In genomic region chr8:121108657-121109056, GRCm38 (mm10) we compare ENCODE assay signal across 7 mouse cellular contexts. TPM values are rescaled to one million over a fixed set of nuclear protein-coding genes. Genes with fewer than 3 reads are reported as not detected.
A peak's percentile ranks its signal among the peaks of the same experiment; 100 is the strongest.
DNase-seq lines count a peak whose midpoint lies in the region; ATAC-seq lines count a peak whose summit lies in the region.

No protein-coding gene starts in this region.

- peak overlapping the region; percentile 90 for H3K4me3 ChIP-seq in lung, embryonic 16.5 days (ENCODE audit: low read length)
- peak overlapping the region; percentile 72 for H3K4me3 ChIP-seq in forebrain, embryonic 11.5 days (ENCODE audit: low read depth, low read length)
- peak overlapping the region; percentile 94 for H3K4me3 ChIP-seq in limb, embryonic 13.5 days
- H3K4me3 ChIP-seq in stomach, embryonic 14.5 days (ENCODE audit: low read depth, low read length), result peak overlapping the region; percentile 90

- H3K4me2 ChIP-seq in lung, embryonic 16.5 days (ENCODE audit: low read depth, low read length), result peak overlapping the region; percentile 89
- H3K4me2 ChIP-seq in forebrain, embryonic 11.5 days (ENCODE audit: low read depth, low read length, severe bottlenecking), result peak overlapping the region; percentile 84
- H3K4me2 ChIP-seq in limb, embryonic 13.5 days (replicated peaks), result peak overlapping the region; percentile 79
- peak overlapping the region; percentile 88 for H3K4me2 ChIP-seq in stomach, embryonic 14.5 days (replicated peaks; ENCODE audit: low read depth, low read length)

- H3K27me3 ChIP-seq in lung, embryonic 16.5 days (ENCODE audit: control insufficient read depth, insufficient read depth, low read depth, low read length), result peaks cover 6% of the 10 kb centered on the region
- H3K27me3 ChIP-seq in forebrain, embryonic 11.5 days (ENCODE audit: control insufficient read depth, insufficient read depth, low read length), result peaks cover 3% of the 10 kb centered on the region
- H3K27me3 ChIP-seq in limb, embryonic 13.5 days, result peaks cover 17% of the 10 kb centered on the region
- H3K27me3 ChIP-seq in stomach, embryonic 14.5 days (ENCODE audit: control insufficient read depth, insufficient read depth, low read length), result 0 out of 2 replicates have a peak, but pooled peaks cover 3% of the 10 kb centered on the region

- H3K9me3 ChIP-seq in lung, embryonic 16.5 days (ENCODE audit: control insufficient read depth, low read length), result no peaks in the 10 kb centered on the region
- no peaks in the 10 kb centered on the region for H3K9me3 ChIP-seq in forebrain, embryonic 11.5 days (ENCODE audit: control insufficient read depth, low read length)
- H3K9me3 ChIP-seq in limb, embryonic 13.5 days, result no peaks in the 10 kb centered on the region
- H3K9me3 ChIP-seq in stomach, embryonic 14.5 days (ENCODE audit: control insufficient read depth, low read depth, low read length), result no peaks in the 10 kb centered on the region

- no peak for DNase-seq in lung, postnatal 4 days
- no peak for DNase-seq in forebrain, embryonic 11.5 days (ENCODE audit: low spot score)
- no peak for DNase-seq in left cerebral cortex, adult 18-20 months (ENCODE audit: low spot score in 2 of 2)
- no peak for DNase-seq in spleen, postnatal 4 days (ENCODE audit: low spot score in 2 of 2)

- H3K36me3 ChIP-seq in lung, embryonic 16.5 days (ENCODE audit: control insufficient read depth, insufficient read depth, low read length), result peaks cover 2% of the 10 kb centered on the region; the same call in 1 of the 2 replicates
- H3K36me3 ChIP-seq in forebrain, embryonic 11.5 days (ENCODE audit: control insufficient read depth, insufficient read depth, low read length), result peaks cover 3% of the 10 kb centered on the region; the same call in 1 of the 2 replicates
- peaks cover 26% of the 10 kb centered on the region for H3K36me3 ChIP-seq in limb, embryonic 13.5 days
- H3K36me3 ChIP-seq in stomach, embryonic 14.5 days (ENCODE audit: control insufficient read depth, insufficient read depth, low read length), result peaks cover 17% of the 10 kb centered on the region; the same call in 1 of the 2 replicates

- H3K4me1 ChIP-seq in lung, embryonic 16.5 days (replicated peaks; ENCODE audit: control insufficient read depth, insufficient read depth, low read length), result peaks cover 8% of the 10 kb centered on the region
- H3K4me1 ChIP-seq in forebrain, embryonic 11.5 days (replicated peaks; ENCODE audit: control insufficient read depth, insufficient read depth, low read length), result peaks cover 5% of the 10 kb centered on the region; the same call in 1 of the 2 replicates
- peaks cover 18% of the 10 kb centered on the region for H3K4me1 ChIP-seq in limb, embryonic 13.5 days
- peaks cover 8% of the 10 kb centered on the region; the same call in 1 of the 2 replicates for H3K4me1 ChIP-seq in stomach, embryonic 14.5 days (ENCODE audit: control insufficient read depth, insufficient read depth, low read length)

- peak overlapping the region; percentile 96 for H3K9ac ChIP-seq in lung, embryonic 16.5 days (ENCODE audit: low read length)
- peak overlapping the region; percentile 58 for H3K9ac ChIP-seq in forebrain, embryonic 11.5 days (ENCODE audit: low read length)
- peak overlapping the region; percentile 59; the same call in 1 of the 2 replicates for H3K9ac ChIP-seq in limb, embryonic 13.5 days
- peak overlapping the region; percentile 85; the same call in 1 of the 2 replicates for H3K9ac ChIP-seq in stomach, embryonic 14.5 days (replicated peaks; ENCODE audit: low read depth, low read length)

- H3K27ac ChIP-seq in lung, embryonic 16.5 days (ENCODE audit: low read length), result no peak overlapping the region
- H3K27ac ChIP-seq in forebrain, embryonic 11.5 days (ENCODE audit: low read depth, low read length), result no peak overlapping the region
- H3K27ac ChIP-seq in limb, embryonic 13.5 days, result no peak overlapping the region
- H3K27ac ChIP-seq in stomach, embryonic 14.5 days (ENCODE audit: low read length), result no peak overlapping the region

- ATAC-seq in lung, embryonic 16.5 days (ENCODE audit: low read depth), result no peak
- ATAC-seq in forebrain, embryonic 11.5 days (replicated peaks; ENCODE audit: low FRiP score), result no peak
- no peak for ATAC-seq in limb, embryonic 13.5 days (ENCODE audit: low FRiP score, low read depth)
- no peak for ATAC-seq in stomach, embryonic 14.5 days (ENCODE audit: insufficient number of reproducible peaks, insufficient read depth, low FRiP score, low read depth)

- WGBS in lung, embryonic 16.5 days, result 11% methylated on average over 5 of the region's 5 CpGs
- WGBS in forebrain, embryonic 11.5 days, result 8% methylated on average over 5 of the region's 5 CpGs
- 13% methylated on average over 5 of the region's 5 CpGs for WGBS in limb, embryonic 13.5 days
- 18% methylated on average over 5 of the region's 5 CpGs for WGBS in stomach, embryonic 14.5 days

RNA-seq across cellular contexts. Expression of gene Mthfsd, which starts 0.5 kb away (rescaled TPM):
- 50.6 and 59.2 TPM in 2 replicates for polyA plus RNA-seq in lung, embryonic 16.5 days (2015; fragmentation: Nextera tagmentation; extraction: Ambion mirVana)
- polyA plus RNA-seq in forebrain, embryonic 11.5 days (2014; fragmentation: Nextera tagmentation; extraction: Ambion mirVana), result 52.8 and 58.7 TPM in 2 replicates
- polyA plus RNA-seq in limb, embryonic 13.5 days (2015; fragmentation: Nextera tagmentation; extraction: Ambion mirVana), result 65.4 and 76.9 TPM in 2 replicates
- polyA plus RNA-seq in stomach, embryonic 14.5 days (2014; fragmentation: Nextera tagmentation; extraction: Ambion mirVana), result 65.9 and 66.6 TPM in 2 replicates
- 10 to 100 TPM; 37.1 to 43.3 TPM for total RNA-seq in left cerebral cortex, adult 18-20 months (2021)

RNA-seq across cellular contexts. Expression of gene Foxc2, which starts 7.3 kb away (rescaled TPM):
- 0.58 and 0.62 TPM in 2 replicates for polyA plus RNA-seq in lung, embryonic 16.5 days (2015; fragmentation: Nextera tagmentation; extraction: Ambion mirVana)
- 6.1 and 6.3 TPM in 2 replicates for polyA plus RNA-seq in forebrain, embryonic 11.5 days (2014; fragmentation: Nextera tagmentation; extraction: Ambion mirVana)
- 7.5 and 8.3 TPM in 2 replicates for polyA plus RNA-seq in limb, embryonic 13.5 days (2015; fragmentation: Nextera tagmentation; extraction: Ambion mirVana)
- polyA plus RNA-seq in stomach, embryonic 14.5 days (2014; fragmentation: Nextera tagmentation; extraction: Ambion mirVana), result 0.20 and 0.56 TPM in 2 replicates
- 1 to 10 TPM; 2.3 to 2.6 TPM for total RNA-seq in left cerebral cortex, adult 18-20 months (2021)

RNA-seq across cellular contexts. Expression of gene Foxl1, which starts 19.1 kb away (rescaled TPM):
- polyA plus RNA-seq in lung, embryonic 16.5 days (2015; fragmentation: Nextera tagmentation; extraction: Ambion mirVana), result 3.1 and 3.3 TPM in 2 replicates
- polyA plus RNA-seq in forebrain, embryonic 11.5 days (2014; fragmentation: Nextera tagmentation; extraction: Ambion mirVana), result 0.39 and 0.81 TPM in 2 replicates
- polyA plus RNA-seq in limb, embryonic 13.5 days (2015; fragmentation: Nextera tagmentation; extraction: Ambion mirVana), result 0.15 and 0.18 TPM in 2 replicates
- polyA plus RNA-seq in stomach, embryonic 14.5 days (2014; fragmentation: Nextera tagmentation; extraction: Ambion mirVana), result 6.9 and 7.0 TPM in 2 replicates
- total RNA-seq in left cerebral cortex, adult 18-20 months (2021), result under 1 TPM in 1 of 2 experiments, not detected in 1; 0.16 TPM

RNA-seq across cellular contexts. Expression of gene Foxf1, which starts 24.5 kb away (rescaled TPM):
- 126 and 138 TPM in 2 replicates for polyA plus RNA-seq in lung, embryonic 16.5 days (2015; fragmentation: Nextera tagmentation; extraction: Ambion mirVana)
- 0.17 and 0.91 TPM in 2 replicates for polyA plus RNA-seq in forebrain, embryonic 11.5 days (2014; fragmentation: Nextera tagmentation; extraction: Ambion mirVana)
- polyA plus RNA-seq in limb, embryonic 13.5 days (2015; fragmentation: Nextera tagmentation; extraction: Ambion mirVana), result 0.43 and 0.86 TPM in 2 replicates
- 147 and 163 TPM in 2 replicates for polyA plus RNA-seq in stomach, embryonic 14.5 days (2014; fragmentation: Nextera tagmentation; extraction: Ambion mirVana)
- under 1 TPM; 0.67 to 0.98 TPM for total RNA-seq in left cerebral cortex, adult 18-20 months (2021)
